Mouse (Mus musculus) neural tube, embryonic 13.5 days (tissue): ENCODE data around the gene Pkp4. TPM values are rescaled to one million over a fixed set of nuclear protein-coding genes. Genes with fewer than 3 reads are reported as not detected.

Source experiments
- ATAC-seq: fragments of 200-750 bp; cut with Nextera tagmentation; 2 replicates; pipeline ENCODE4 v1.8.0; 2017; ENCODE audit warnings: low read depth, mild to moderate bottlenecking, moderate TSS enrichment, moderate library complexity
- H3K27ac ChIP-seq: fragments of 300-500 bp; sonication (generic); replicated peaks from 2 replicates; pipeline ENCODE4 v1.5.1; 2015; ENCODE audit warnings: moderate library complexity, mild to moderate bottlenecking, inconsistent platforms
- H3K27me3 ChIP-seq: fragments of 300-500 bp; sonication (generic); 2 replicates; pipeline ENCODE4 v1.6.1; 2015; ENCODE audit warnings: mild to moderate bottlenecking, inconsistent platforms
- H3K36me3 ChIP-seq: fragments of 300-500 bp; sonication (generic); 2 replicates; pipeline ENCODE4 v1.6.1; 2015; ENCODE audit warnings: mild to moderate bottlenecking, inconsistent platforms
- H3K4me1 ChIP-seq: fragments of 300-500 bp; sonication (generic); replicated peaks from 2 replicates; pipeline ENCODE4 v1.6.1; 2015; ENCODE audit warnings: inconsistent platforms
- H3K4me2 ChIP-seq: fragments of 300-500 bp; sonication (generic); 2 replicates; pipeline ENCODE4 v1.6.1; 2015; ENCODE audit warnings: inconsistent platforms, mild to moderate bottlenecking, moderate library complexity
- H3K4me3 ChIP-seq: fragments of 300-500 bp; sonication (generic); 2 replicates; pipeline ENCODE4 v1.5.1; 2015; ENCODE audit warnings: mild to moderate bottlenecking, inconsistent platforms
- H3K9ac ChIP-seq: fragments of 300-500 bp; sonication (generic); 2 replicates; pipeline ENCODE4 v1.6.1; 2015; ENCODE audit warnings: moderate library complexity, mild to moderate bottlenecking, inconsistent platforms
- H3K9me3 ChIP-seq: fragments of 300-500 bp; sonication (generic); 2 replicates; pipeline ENCODE4 v1.6.1; 2016; ENCODE audit warnings: inconsistent platforms
- WGBS: fragments of 180-500 bp; shearing (Covaris S2); methylation state at CpG from one replicate; pipeline ENCODE4 v1.1.7; 2015; 5-methylcytosine and 5-hydroxymethylcytosine counted together
- polyA plus RNA-seq: library from polyadenylated mRNA; unstranded; fragments of >200 nt; fragmentation: Nextera tagmentation; extraction: Ambion mirVana; gene quantifications from 2 replicates; pipeline ENCODE4 v1.2.1, GENCODE M21; 2015

The Pkp4 gene
- polyA plus RNA-seq, 1 experiment from 2014 or later: 16.6 TPM

DNA sequence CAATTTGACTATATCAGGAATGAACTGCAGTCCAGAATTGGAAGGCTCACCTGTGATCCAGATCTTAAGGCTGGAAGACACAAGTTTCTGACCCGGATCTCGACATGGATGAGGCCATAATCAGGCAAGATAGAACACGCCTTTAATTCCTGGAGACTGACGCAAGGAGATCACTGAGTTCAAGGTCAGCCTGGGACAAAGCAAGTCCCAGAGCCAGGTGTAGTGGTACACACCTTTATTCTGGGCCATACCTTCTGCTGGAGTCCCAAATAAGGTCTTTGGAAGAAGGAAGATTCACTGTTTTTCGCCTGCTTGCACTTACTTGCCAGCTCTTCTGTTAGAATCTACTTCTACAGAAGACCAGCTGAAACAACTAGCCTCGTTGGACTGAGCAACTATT is 26.3 kb downstream of the Pkp4 start:
- no peak for ATAC-seq
- over 99% methylated on average over 6 of the region's 6 CpGs for WGBS
- peaks cover 23% of the 10 kb centered on the region for H3K4me1 ChIP-seq

DNA sequence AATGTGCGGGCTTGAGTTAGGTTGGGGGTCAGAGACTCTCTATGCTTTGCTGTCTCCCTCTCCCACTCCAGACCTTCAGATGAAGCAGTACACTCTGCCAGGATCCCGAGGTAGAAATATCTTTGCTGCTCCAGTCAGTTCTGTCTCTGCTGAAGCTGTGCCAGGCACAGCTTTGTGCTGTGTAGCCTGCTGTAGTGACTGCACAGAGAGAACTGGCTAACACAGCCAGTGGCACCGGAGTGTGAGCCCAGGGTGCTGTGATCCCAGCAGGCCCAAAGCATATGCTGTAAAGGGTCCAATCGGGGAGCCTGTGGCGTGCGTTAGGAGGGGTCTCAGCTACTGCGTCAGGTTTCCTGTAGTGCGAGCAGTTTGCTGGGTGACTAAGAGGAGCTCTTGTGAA is 27.7 kb downstream of the Pkp4 start:
- Histone ChIP-seq H3K27me3 (no peaks in the 10 kb centered on the region), H3K4me3 (no peak overlapping the region), H3K4me1 (peaks cover 24% of the 10 kb centered on the region), H3K4me2 (no peak overlapping the region), H3K36me3 (peaks cover 4% of the 10 kb centered on the region; the same call in 1 of the 2 replicates), H3K9me3 (no peaks in the 10 kb centered on the region), H3K27ac (no peak overlapping the region), H3K9ac (no peak overlapping the region)
- no peak for ATAC-seq
- WGBS: 90% methylated on average over 8 of the region's 8 CpGs

More for the DNA sequence above, 26.3 kb downstream of the Pkp4 start:
- Histone ChIP-seq H3K27me3 (no peaks in the 10 kb centered on the region), H3K27ac (no peak overlapping the region), H3K4me2 (no peak overlapping the region), H3K4me3 (no peak overlapping the region), H3K9ac (no peak overlapping the region), H3K9me3 (no peaks in the 10 kb centered on the region), H3K36me3 (peaks cover 4% of the 10 kb centered on the region; the same call in 1 of the 2 replicates)

DNA sequence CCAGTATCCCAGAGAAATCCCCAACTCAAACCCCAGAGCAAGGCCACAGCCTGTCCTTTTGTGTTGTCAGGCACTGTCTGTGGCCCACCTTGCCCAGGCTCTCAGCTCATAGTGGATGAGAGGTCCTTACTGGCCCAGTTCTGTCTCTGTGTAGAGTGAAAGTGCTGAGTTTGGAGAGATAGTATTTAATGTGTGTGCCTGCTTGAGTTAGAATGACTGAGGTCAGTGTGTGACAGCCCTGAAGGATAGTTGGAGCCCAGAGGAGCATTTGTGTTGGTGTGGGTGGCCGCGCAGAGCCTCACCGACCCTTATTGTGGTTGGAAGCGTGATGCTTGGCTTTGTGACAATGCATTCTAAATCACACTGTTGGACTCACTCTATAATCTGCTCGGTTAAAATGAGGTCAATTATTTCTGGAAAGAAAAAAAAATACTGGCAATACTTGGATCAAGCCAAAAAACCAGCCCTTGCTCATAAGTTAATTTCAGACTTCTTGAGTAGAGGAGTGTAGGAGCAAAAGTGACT is 29.1 kb downstream of the Pkp4 start:
- Histone ChIP-seq H3K27me3 (no peaks in the 10 kb centered on the region), H3K27ac (no peak overlapping the region), H3K9ac (no peak overlapping the region), H3K4me1 (peaks cover 24% of the 10 kb centered on the region), H3K36me3 (peaks cover 4% of the 10 kb centered on the region; the same call in 1 of the 2 replicates), H3K4me2 (no peak overlapping the region), H3K9me3 (no peaks in the 10 kb centered on the region), H3K4me3 (no peak overlapping the region)
- WGBS: 66% methylated on average over 5 of the region's 5 CpGs
- no peak for ATAC-seq

DNA sequence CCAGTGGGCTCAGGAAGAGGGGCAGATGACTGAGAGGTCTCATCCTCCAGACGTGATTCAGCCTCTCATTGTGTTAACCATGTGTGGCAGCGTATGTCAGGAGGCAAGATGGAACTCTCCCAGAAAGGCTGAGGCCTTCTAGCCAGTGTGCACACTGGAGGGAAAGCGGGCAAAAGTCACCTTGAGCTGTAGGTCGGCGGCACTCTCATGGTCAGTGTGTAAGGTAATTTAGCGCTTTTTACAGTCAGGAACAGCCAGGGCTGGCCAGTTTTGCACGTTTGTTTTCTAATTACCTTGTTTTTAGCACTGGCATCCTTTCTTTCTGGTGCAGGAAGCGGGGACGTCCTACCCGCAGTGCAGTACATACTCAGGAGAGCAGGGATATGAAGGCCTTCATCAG is 29.5 kb downstream of the Pkp4 start:
- H3K36me3 ChIP-seq: peaks cover 4% of the 10 kb centered on the region; the same call in 1 of the 2 replicates
- ATAC-seq: no peak
- no peak overlapping the region for H3K27ac ChIP-seq
- WGBS: 89% methylated on average over 10 of the region's 10 CpGs
- no peak overlapping the region for H3K9ac ChIP-seq
- H3K27me3 ChIP-seq: no peaks in the 10 kb centered on the region
- no peak overlapping the region for H3K4me3 ChIP-seq
- H3K9me3 ChIP-seq: no peaks in the 10 kb centered on the region
- no peak overlapping the region for H3K4me2 ChIP-seq
- H3K4me1 ChIP-seq: peaks cover 24% of the 10 kb centered on the region

DNA sequence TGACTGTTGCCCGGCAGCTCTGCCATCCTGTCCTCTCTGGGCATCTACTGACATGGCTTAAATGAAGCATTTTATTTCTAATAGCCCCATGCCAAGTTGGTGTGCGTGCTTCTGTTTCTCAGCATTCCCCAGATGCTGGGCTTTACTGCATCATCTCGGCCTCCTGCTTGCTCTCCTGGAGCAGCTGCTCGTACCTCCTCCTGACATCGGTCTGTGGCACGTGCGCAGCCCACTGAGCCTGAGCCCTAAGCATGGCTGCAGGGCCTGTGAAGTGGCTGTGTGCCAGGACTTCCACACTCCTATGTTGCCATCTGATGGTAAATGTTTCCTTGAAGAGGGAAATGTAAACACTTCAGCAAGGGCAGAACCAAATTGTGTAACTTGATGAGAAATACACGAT is 30.8 kb downstream of the Pkp4 start:
- peak; percentile 81 for ATAC-seq
- WGBS: 59% methylated on average over 8 of the region's 8 CpGs
- peak overlapping the region; percentile 47 for H3K27ac ChIP-seq
- H3K36me3 ChIP-seq: peaks cover 4% of the 10 kb centered on the region; the same call in 1 of the 2 replicates
- H3K9me3 ChIP-seq: no peaks in the 10 kb centered on the region
- H3K4me3 ChIP-seq: no peak overlapping the region
- H3K4me1 ChIP-seq: peaks cover 24% of the 10 kb centered on the region
- no peak overlapping the region for H3K9ac ChIP-seq
- no peak overlapping the region for H3K4me2 ChIP-seq
- H3K27me3 ChIP-seq: no peaks in the 10 kb centered on the region

DNA sequence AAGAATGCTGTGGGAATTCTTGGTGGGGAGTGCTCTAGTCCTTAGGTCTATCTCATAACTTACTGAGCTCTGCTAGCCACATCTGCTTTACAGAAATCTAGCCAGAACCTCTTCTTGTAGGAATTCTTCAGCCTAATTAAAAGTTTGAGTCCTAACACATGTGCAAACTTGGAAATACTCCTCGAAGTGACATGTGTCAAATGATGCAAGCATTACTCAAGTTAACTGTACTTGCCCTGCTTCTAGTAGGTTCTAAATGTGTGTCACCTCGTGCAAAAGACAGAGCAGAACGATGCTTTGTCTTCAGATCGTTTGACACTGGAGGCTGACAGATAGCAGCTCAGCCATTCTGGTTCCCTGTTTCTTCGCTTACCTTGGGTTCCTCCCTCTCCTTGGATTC is 32.5 kb downstream of the Pkp4 start:
- Histone ChIP-seq H3K9ac (no peak overlapping the region), H3K36me3 (no peaks in the 10 kb centered on the region), H3K9me3 (no peaks in the 10 kb centered on the region), H3K27ac (no peak overlapping the region), H3K4me1 (peaks cover 24% of the 10 kb centered on the region), H3K27me3 (no peaks in the 10 kb centered on the region), H3K4me2 (no peak overlapping the region), H3K4me3 (no peak overlapping the region)
- WGBS: 82% methylated on average over 5 of the region's 5 CpGs
- ATAC-seq: no peak

DNA sequence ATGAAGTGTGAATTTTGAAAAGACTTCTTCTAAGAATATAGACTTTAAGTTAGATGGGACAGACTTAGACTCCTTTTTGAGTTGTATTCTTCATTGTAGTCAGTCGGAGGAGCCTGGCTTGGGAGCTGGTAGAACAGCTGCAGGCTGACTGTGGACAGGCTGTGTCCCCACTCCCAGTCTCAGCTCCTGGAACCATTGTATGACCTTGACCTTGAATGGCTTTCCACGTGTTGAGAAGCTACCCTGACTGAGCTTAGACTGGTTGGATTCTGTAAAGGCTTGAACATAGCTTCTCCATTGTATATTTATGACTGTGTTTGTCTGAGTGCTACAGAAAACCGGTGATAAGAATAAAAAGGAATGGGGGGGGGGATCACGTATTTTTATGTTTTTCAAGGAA is 36.5 kb downstream of the Pkp4 start:
- no peak for ATAC-seq
- Histone ChIP-seq H3K9ac (no peak overlapping the region), H3K36me3 (no peaks in the 10 kb centered on the region), H3K27ac (no peak overlapping the region), H3K9me3 (no peaks in the 10 kb centered on the region), H3K27me3 (no peaks in the 10 kb centered on the region), H3K4me1 (peaks cover 6% of the 10 kb centered on the region; the same call in 1 of the 2 replicates), H3K4me3 (no peak overlapping the region), H3K4me2 (no peak overlapping the region)
- WGBS: 89% methylated on average over 4 of the region's 4 CpGs

DNA sequence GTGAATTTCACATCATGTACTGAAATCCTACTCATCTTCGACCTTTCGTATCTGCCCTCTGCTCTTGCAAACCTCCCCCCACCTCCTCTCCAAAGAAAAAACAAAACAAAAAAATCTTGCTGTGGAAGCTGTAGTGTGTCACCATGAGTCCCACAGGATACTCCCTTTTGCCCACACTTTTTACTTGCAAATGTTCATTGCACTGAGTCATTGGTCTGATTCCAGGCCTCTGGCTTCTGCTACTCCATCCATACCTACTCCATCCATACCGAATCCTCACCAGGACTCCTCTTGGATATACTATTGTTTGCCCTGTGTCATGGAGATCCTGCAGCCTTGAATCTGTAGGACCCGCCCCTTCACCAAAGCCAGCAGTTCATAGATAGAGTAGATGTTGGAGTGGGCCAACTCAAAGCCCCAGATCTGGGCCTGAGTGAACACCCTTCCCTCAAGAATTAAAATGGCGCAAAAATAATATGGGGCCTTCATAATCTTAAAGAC is 38.9 kb downstream of the Pkp4 start:
- Histone ChIP-seq H3K9ac (no peak overlapping the region), H3K27ac (no peak overlapping the region), H3K4me3 (no peak overlapping the region), H3K36me3 (no peaks in the 10 kb centered on the region), H3K27me3 (no peaks in the 10 kb centered on the region), H3K9me3 (no peaks in the 10 kb centered on the region), H3K4me2 (no peak overlapping the region), H3K4me1 (peaks cover 18% of the 10 kb centered on the region)
- no peak for ATAC-seq
- WGBS: 96% methylated on average over 5 of the region's 5 CpGs

DNA sequence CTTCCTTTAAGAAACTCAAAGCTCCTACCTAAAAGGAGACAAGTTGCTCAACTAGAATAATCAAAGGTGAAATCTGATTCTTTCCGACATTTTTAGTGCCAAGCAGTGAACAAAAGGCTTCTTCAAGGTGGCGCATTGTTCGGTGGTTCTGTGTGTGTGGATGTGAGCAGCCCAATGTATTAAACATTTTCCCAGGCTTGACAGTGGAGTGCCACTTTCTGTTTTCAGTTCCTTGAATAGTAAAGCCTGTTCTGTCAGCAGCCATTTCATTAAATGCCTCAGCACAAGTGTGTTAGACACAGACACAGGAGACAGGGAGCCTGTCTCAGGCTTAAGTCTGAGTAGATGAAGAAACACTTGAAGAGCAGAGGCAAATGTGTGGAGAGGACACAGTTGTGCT is 39.9 kb downstream of the Pkp4 start:
- peaks cover 18% of the 10 kb centered on the region for H3K4me1 ChIP-seq
- no peak for ATAC-seq
- no peak overlapping the region for H3K4me3 ChIP-seq
- H3K4me2 ChIP-seq: no peak overlapping the region
- no peak overlapping the region for H3K27ac ChIP-seq
- H3K27me3 ChIP-seq: no peaks in the 10 kb centered on the region
- no peak overlapping the region for H3K9ac ChIP-seq
- H3K36me3 ChIP-seq: no peaks in the 10 kb centered on the region
- H3K9me3 ChIP-seq: no peaks in the 10 kb centered on the region
- WGBS: 75% methylated on average over 3 of the region's 3 CpGs

DNA sequence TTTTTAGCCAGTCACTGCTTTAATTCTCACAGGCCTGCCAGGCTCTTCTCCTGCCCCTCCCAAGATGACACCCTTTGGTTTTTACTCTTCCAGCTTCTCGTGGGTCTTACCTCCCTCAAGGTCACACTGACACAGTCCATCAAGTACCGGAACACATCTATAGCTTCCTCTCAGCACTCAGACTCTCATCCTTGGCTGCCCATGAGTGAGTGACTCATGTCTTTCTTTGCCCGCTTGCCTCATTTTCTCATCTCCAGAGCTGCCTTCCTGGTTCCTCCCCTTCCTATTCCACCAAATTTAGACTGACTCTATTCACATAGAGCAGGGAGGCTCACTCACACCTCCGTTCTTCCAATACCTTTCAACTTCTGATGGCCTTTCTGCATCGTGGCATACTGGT is 42.3 kb downstream of the Pkp4 start:
- Histone ChIP-seq H3K4me1 (peaks cover 18% of the 10 kb centered on the region), H3K4me2 (no peak overlapping the region), H3K9ac (no peak overlapping the region), H3K27ac (no peak overlapping the region), H3K27me3 (no peaks in the 10 kb centered on the region), H3K9me3 (no peaks in the 10 kb centered on the region), H3K36me3 (no peaks in the 10 kb centered on the region), H3K4me3 (no peak overlapping the region)
- 80% methylated on average over 5 of the region's 5 CpGs for whole genome bisulfite sequencing
- ATAC-seq: no peak

DNA sequence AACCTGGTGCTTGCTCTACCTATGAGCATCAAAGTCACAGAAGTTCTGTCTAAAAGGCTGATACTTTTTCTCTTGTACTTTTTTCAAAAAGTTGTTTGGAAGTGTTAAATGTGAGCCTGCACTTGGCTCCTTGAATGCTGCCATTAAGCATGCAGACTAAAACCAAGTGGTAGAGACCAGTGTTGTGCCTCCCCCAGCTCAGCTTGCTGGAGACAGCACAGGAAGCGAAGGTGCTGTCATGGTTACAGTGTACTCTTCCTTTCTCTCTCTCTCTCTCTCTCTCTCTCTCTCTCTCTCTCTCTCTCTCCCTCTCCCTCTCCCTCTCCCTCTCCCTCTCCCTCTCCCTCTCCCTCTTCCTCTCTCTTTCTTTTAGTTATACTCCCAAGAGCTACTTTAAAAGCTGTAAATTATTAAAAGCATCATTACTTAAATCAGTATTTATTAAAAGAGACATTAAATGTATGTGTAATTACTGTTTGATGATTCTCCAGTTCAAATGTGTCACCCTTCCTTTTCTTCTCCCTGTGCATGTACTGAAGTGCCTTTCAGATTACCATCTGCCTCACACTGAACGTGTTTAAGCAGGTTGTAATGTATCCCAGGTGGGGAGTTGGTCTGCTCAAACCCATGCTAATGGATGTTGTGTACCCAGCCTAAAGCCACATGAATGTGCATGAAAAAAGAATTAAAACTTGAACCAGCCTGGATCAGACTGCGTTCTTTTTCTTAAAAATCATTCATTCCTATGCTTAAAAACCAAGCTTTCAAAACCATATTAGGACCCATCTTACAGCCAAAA is 43.2 kb downstream of the Pkp4 start:
- H3K4me2 ChIP-seq: no peak overlapping the region
- 62% methylated on average over 3 of the region's 3 CpGs for WGBS
- no peak overlapping the region for H3K9ac ChIP-seq
- peaks cover 14% of the 10 kb centered on the region for H3K4me1 ChIP-seq
- H3K27me3 ChIP-seq: no peaks in the 10 kb centered on the region
- ATAC-seq: peak; percentile 62; the same call in 1 of the 2 replicates
- no peak overlapping the region for H3K27ac ChIP-seq
- no peaks in the 10 kb centered on the region for H3K36me3 ChIP-seq
- no peak overlapping the region for H3K4me3 ChIP-seq
- no peaks in the 10 kb centered on the region for H3K9me3 ChIP-seq

DNA sequence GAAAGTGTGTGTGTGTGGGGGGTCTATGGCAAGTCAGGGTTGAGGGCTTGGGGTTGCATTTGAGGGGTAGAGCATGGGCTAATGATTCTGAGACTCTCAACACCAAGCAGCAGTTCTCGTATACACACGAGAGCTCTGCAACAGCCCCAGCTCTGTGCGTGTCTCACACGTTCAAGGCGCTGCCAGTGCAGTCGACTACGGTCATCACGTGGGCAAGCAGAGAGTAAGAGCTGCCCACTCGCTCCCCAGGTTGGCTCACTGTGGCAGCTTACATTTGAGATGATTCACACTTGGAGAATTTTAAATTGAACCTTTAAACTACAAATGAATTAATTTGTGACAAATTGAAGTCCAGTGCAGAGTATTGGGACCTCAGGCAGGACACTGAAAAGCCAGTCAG is 44.4 kb downstream of the Pkp4 start:
- peaks cover 12% of the 10 kb centered on the region for H3K4me1 ChIP-seq
- 92% methylated on average over 9 of the region's 9 CpGs for WGBS

More for the DNA sequence above, 44.4 kb downstream of the Pkp4 start:
- Histone ChIP-seq H3K4me3 (no peak overlapping the region), H3K27me3 (no peaks in the 10 kb centered on the region), H3K9ac (no peak overlapping the region), H3K36me3 (no peaks in the 10 kb centered on the region), H3K9me3 (no peaks in the 10 kb centered on the region), H3K27ac (no peak overlapping the region), H3K4me2 (no peak overlapping the region)
- ATAC-seq: no peak
